Mouse (Mus musculus): ENCODE data around the gene Rap1gap.

The Rap1gap gene

DNA sequence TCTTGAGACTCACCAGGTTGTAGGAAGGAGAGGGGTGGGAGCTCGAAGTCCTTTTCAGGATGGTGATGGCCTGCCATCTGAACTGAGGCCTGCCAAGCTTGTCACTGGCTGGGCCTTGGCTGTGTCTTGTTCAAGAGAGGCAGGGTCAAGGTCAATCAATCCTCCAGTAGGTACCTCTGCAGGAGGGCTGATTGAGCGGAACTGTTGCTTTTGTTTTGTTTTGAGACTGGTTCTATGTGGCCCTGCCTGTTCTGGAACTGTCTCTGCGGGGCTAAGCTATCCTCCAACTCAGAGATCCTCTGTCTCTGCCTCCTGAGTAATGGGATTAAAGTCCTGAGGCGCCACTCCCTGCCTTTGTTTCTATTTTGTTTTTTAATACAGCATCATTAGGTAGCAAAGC lies 5.0 kb upstream of the Rap1gap start:
- in situ Hi-C loops (cut with MboI; ENCODE audit: low pct_unique_long_range_greater_than_20kb in 1 of 2, low sequenced_read_pairs in 2 of 2, unreplicated experiment in 1 of 2), result no loop called here

DNA sequence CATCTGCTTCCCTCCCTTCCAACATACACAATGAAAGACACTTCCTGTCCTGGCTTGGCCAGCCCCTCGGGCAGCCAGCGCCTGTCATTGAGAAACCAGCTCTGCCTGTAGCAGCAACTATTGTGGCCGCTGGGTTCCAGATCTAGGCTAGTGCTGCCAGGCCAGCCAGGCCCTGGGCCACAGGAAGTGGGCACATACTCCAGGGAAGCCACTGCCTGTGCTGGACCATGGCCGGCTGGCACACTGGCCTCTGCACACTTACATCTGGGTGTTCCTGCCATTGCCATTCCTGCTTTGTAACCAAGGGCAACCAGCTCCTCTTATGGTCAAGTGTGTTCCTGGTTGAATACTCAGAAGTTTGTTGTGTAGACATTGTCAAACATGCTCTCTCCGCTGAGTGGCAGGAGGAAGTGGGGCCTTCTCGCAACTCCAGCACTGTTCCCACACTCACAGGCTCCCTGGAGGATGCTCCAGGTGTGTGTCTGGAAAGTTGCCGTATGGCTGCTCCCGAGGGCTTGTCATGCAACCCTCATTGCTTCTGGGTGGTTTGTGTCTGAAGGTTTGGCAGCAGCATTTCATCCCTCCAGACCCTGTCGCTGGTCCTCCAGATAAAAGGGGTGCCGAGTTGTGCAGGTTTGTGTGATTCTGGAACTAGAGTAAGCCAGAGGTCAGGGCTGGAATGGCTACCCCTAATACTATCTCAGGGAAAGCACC lies 4.0 kb upstream of the Rap1gap start:
- in situ Hi-C loops (cut with MboI; ENCODE audit: low pct_unique_long_range_greater_than_20kb in 1 of 2, low sequenced_read_pairs in 2 of 2, unreplicated experiment in 1 of 2), result no loop called here

DNA sequence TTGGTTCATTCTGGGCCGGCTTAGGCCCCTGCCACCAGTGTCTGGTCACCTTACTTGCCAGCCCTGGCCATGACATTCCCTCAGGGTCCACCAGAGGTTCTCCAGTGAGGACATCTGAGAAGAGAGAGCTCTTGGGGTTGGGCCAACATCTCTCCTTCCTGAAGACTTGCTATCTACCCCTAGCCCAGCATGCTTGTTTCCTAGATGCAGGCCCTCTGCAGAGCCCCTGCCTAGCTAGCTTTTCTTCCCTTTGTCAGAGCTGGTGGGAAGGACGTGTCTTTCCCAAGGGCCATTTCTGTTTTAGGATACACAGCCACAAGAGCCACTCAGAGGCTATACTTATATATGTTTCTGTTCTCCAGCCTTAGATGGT lies 3.5 kb upstream of the Rap1gap start:
- in situ Hi-C loops (cut with MboI; ENCODE audit: low pct_unique_long_range_greater_than_20kb in 1 of 2, low sequenced_read_pairs in 2 of 2, unreplicated experiment in 1 of 2), result no loop called here

DNA sequence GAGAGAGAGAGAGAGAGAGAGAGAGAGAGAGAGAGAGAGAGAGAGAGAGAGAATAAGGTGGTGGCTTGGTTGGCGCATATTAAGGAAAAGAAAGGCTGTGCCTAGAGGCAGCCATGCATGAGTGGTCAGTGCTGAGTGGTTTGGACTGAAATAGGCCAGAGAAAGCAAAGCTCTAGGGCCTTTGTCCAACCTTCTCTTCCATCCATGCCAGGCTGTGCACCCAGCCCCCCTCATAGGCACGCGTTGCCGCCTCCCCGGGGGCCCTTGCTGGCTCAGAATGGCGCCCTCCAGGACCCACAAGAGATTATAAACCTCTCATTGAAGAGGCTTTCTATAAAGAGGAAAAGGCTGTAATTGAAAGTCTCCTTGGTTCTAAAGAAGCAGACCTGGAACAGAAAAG lies 3.0 kb upstream of the Rap1gap start:
- in situ Hi-C loops (cut with MboI; ENCODE audit: low pct_unique_long_range_greater_than_20kb in 1 of 2, low sequenced_read_pairs in 2 of 2, unreplicated experiment in 1 of 2), result no loop called here

DNA sequence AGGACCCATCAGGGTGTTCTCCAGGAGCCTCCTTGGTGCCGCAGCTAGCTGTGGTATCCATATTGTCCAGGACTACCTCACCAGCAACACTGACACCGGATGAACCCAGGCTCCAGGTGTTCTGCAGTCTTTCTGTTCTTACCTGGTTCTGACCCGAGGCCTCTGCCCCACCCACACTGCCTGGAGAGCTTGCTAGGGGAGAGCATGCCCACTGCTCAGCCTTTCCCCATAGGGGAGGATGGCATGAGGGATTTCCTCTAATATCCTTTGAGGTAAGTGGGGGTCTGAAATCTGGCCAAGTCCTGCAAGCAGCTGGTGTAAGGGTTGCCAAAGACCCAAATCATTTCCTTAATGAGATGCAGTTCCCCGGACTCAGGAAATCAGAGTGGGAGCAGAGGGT lies 1.0 kb upstream of the Rap1gap start:
- in situ Hi-C loops (cut with MboI; ENCODE audit: low pct_unique_long_range_greater_than_20kb in 1 of 2, low sequenced_read_pairs in 2 of 2, unreplicated experiment in 1 of 2), result no loop called here

DNA sequence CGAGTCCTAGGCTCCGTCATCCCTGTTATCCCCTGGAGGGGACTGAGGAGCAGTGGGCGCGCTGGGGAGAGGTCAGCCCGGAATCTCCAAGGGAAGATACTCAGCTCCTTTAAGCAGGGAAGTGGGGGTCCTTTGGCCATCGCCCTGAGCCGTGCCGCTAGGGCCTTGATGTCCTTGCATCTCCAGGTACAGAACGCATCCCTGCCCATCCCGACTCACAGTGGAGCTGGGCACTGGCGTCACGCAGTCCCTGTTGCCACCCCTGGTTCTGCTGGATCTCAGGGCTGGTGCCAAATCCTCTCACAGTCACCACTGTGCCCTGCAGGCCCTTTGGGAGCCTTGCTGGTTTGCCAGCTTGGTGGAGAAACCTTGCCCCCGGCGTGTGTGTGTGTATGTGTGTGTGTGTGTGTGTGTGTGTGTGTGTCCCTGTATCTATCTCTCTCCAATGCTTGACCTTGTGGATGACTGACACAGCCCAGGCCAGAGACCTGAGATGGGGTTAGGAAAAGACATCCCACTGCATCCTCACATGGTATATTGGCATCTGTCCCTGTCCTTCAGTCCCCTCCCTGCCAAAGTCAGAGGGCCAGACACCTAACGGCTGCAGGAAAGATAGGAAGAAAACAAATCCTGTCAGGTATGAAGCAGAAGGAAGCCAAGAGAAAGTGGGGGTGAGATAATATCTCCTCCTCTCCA lies 602 bp downstream of the Rap1gap start:
- in situ Hi-C loops (cut with MboI; ENCODE audit: low pct_unique_long_range_greater_than_20kb in 1 of 2, low sequenced_read_pairs in 2 of 2, unreplicated experiment in 1 of 2), result no loop called here

DNA sequence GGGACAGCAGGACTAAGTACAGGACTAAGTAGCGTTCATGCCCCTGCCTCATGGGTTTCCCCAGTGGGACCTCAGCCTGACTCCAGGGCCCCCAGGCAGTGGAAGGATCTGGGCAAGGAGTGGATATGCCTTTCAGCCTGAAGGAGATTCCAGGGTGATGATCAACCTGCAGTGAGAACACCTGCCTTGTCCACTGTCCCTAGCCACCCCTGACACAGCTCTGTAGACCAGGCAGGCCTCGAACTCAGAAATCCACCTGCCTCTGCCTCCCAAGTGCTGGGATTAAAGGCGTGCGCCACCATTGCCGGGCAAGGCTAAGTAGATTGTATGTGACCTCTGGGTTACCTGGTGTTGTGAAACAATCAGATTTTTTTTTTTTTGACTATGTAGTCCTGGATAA lies 1.3 kb downstream of the Rap1gap start:
- in situ Hi-C loops (cut with MboI; ENCODE audit: low pct_unique_long_range_greater_than_20kb in 1 of 2, low sequenced_read_pairs in 2 of 2, unreplicated experiment in 1 of 2), result no loop called here

DNA sequence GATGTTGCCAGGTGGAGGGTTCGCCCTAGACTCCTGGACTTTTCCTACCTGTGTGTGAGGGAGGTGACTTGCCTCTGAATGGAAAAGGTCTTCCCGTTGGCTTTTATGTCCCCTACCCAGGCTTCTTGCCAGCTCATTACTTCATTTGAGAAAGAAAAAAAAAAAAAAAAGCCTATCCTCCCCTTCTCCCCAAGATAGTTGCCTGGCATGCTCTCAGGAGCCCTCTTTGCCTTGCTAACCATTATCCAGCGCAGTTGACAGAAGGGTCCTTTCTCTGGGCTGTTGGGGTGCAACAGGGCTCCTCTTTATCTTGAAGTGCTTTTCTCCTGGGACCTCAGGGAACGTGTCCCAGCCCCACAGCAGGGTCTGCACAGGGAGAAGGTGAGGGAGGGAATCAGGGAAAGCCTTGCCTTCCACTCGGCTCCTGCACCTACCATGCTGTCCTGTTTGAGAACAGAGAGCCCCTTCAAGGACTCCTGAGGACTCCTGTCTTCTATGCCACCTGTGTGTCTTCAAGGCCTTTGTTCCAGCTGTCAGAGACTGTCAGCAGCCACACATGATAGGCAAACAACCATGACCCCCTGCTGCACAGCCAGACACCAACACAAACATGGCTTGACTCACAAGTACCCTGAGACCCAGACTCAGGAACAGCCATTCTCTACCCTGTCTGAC lies 1.9 kb downstream of the Rap1gap start:
- in situ Hi-C loops (cut with MboI; ENCODE audit: low pct_unique_long_range_greater_than_20kb in 1 of 2, low sequenced_read_pairs in 2 of 2, unreplicated experiment in 1 of 2), result no loop called here

DNA sequence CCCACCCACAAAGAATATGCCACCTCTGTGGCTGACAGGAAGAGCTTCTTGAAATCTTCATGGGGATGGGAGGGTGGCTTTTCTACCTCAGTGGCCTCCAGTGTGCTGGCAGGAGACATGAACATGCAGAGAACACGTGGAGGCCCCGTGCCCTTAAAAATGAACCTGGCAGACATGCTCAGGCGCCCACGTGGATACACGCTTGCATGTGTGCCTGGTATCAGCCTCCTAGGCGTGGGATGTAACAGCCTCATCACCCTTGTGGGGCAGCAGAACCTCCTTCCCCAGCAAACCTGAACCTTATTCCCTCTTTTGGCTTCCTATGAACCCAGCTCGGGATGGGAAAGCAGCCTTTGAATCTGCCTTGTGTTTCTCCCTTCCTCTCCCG lies 2.4 kb downstream of the Rap1gap start:
- in situ Hi-C loops (cut with MboI; ENCODE audit: low pct_unique_long_range_greater_than_20kb in 1 of 2, low sequenced_read_pairs in 2 of 2, unreplicated experiment in 1 of 2), result no loop called here

DNA sequence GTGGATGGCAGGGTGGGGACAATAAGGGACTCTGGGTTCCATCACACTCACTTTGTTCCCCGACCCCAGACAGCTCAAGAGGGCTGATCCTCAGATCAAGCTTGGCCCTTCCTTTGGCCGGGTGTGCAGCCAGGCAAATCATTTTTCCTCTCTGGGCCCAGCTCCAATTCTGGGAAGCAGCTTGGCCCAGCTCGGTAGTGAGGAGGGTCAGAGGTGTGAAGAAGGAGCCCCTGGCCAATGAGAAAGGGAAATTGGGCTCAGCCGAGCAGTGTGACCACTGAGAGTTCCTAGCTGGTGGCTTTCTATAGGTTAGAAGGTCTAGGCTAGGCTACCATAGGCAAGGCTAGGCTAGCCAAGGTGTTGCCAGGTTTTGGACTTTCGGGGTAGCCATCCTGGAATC lies 3.2 kb downstream of the Rap1gap start:
- in situ Hi-C loops (cut with MboI; ENCODE audit: low pct_unique_long_range_greater_than_20kb in 1 of 2, low sequenced_read_pairs in 2 of 2, unreplicated experiment in 1 of 2), result no loop called here

DNA sequence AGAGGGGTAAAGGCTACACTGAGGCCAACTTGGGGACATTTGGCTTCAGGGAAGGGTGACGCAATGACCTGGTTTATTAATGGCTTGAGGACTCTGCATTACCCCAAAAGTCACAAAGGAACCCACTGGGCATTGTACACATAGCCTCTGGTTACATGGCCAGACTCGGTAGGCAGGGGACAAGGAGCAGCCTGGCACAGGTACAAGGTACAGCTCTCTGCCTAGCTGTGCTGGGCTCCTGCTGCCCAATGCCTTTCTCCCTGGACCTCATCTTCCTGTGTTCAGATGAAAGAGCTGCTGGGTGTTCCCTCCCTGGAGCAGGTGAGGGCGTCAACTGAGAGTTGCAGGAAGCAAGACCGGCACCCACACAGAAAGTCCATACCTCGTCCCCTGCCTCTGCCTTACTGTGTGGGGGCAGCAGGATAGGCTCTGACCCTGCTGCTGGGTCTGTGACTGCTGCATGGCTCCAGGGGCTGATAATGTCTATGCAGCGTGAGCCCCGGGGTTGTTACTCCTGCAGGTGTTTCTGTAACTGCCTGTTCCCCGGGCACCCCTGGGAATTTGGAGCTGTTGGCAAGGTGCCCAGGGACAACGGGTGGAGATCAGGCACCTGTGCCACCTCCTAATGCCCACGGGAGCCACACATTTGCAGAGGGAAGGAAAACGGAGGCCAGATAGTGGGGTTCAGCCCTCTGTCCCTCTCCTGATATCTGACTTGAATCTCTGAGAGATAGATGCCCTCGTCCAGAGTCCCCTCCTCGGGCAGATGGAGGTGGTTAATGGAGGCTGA lies 7.4 kb downstream of the Rap1gap start:
- in situ Hi-C loops (cut with MboI; ENCODE audit: low pct_unique_long_range_greater_than_20kb in 1 of 2, low sequenced_read_pairs in 2 of 2, unreplicated experiment in 1 of 2), result loop anchor here in 1 of 2 experiments (10.0 kb wide), 1 partner anchor 53 kb away; no protein-coding TSS in a partner anchor

DNA sequence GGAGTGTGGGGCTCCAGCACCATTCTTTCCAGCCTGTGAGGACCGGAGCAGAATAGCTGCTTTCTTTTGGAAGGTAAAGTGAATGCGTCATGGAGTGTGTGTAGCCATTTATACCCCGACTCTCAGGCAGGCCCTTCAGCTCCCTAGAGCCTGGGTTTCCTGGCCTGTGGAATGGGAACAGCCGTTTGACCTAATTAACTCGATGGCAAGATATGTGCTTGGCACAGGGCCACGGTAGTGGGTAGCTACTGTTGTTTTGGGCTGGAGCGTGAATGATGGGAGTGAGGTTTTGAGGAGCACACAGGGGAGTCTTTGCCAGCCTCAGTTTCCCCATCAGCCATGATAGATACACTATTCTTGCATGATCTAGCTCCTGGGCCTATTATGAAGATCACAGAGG lies 11.0 kb downstream of the Rap1gap start:
- in situ Hi-C loops (cut with MboI; ENCODE audit: low pct_unique_long_range_greater_than_20kb in 1 of 2, low sequenced_read_pairs in 2 of 2, unreplicated experiment in 1 of 2), result loop anchor here (5.0 to 25.0 kb wide), 3 partner anchors 42 to 437 kb away; no protein-coding TSS in a partner anchor

DNA sequence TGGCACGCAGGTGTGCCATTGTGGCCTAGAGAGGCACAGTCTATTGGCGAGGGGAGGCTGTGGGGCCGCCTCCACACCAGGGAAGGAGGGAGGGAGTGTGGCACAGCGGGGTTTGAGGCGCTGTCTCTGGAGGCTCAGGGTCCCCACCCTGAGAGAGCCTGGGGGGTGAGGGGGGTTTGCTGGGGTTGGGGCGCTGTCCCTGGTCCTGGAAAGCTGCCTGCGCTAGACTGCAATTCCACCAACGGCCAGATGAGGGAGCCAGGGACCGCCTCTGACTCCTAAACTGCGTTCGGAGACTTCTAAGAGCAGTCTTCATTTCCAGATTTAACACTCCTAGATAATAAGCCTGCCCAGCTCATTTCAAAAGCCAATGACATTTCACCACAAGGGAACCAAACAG lies 11.5 kb downstream of the Rap1gap start:
- in situ Hi-C loops (cut with MboI; ENCODE audit: low pct_unique_long_range_greater_than_20kb in 1 of 2, low sequenced_read_pairs in 2 of 2, unreplicated experiment in 1 of 2), result loop anchor here (5.0 to 25.0 kb wide), 3 partner anchors 41 to 436 kb away; no protein-coding TSS in a partner anchor

DNA sequence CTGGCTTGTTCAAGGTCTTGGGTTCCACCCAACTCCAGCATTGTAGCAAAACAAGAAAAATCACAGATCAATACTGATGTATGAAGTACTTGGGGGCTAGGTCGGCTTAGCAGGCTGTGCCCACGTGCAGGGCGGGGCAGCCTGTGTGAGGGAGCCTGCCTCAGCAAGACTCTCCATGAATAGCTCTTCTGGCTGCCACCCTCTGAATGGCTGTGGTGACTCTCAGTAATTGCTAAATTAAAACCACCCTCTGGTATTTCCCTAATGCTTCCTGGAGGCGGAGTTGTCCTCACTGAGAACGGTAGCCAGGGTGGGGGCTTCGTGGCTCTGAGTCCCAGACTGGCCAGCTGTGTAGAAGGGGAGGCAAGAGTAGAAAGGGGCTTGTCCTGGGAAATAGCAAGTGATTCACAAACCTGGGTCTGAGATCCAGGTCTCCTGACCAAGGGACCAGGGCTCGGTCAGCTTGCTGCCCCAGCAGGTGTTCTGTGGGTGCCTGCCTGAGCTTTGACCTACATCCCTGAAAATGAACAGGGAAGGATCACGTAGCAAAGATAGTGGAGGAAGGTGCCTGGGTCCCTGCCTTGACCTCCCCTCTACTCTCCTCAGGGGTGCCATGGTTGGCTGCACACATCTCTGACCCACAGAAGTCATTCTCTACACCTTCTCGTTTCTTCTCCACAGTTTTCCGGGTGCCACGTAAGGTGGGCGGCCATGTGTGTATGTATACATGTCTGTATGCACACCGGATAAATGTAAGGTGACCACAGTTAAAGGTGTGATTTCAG lies 12.4 kb downstream of the Rap1gap start:
- in situ Hi-C loops (cut with MboI; ENCODE audit: low pct_unique_long_range_greater_than_20kb in 1 of 2, low sequenced_read_pairs in 2 of 2, unreplicated experiment in 1 of 2), result loop anchor here (5.0 to 25.0 kb wide), 3 partner anchors 40 to 435 kb away; no protein-coding TSS in a partner anchor

DNA sequence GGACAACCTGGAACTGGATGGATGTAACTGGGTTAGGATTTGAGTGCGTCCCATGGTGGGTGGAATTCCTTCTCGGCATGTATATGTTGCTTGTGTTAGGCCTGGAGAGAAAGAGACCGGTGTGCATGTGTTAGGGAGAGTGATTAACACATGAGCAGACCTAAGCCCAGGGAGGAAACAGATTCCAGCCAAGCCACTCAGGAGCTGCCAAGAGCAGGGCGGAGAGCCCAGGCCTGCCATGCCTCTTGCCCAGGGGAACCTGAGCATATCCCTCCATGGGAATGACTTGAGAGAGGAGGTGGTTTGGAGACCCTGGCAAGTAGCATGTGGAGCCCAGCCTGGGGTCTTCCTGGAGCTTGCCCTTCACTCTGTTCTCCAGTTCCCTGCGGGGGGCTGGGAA lies 13.4 kb downstream of the Rap1gap start:
- in situ Hi-C loops (cut with MboI; ENCODE audit: low pct_unique_long_range_greater_than_20kb in 1 of 2, low sequenced_read_pairs in 2 of 2, unreplicated experiment in 1 of 2), result loop anchor here (5.0 to 25.0 kb wide), 3 partner anchors 39 to 434 kb away; no protein-coding TSS in a partner anchor

DNA sequence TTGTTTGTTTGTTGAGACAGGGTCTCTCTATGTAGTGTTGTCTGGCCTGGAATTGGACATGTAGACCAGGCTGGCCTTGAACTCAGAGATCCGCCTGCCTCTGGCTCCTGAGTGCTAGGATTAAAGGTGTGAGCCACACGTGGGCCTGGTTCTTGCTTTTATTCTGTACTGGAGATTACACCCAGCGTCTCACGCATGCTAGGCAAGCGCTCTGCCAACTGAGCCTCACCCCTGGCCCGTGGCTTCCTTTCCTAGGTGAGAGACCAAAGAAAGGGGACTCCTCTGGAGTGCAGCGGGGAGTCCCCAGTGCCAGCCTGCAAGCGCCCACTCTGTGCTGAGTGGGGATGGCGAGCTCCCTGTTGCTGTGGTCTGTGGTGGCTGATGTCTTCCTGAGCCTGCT lies 14.0 kb downstream of the Rap1gap start:
- in situ Hi-C loops (cut with MboI; ENCODE audit: low pct_unique_long_range_greater_than_20kb in 1 of 2, low sequenced_read_pairs in 2 of 2, unreplicated experiment in 1 of 2), result loop anchor here (5.0 to 25.0 kb wide), 3 partner anchors 39 to 434 kb away; no protein-coding TSS in a partner anchor

DNA sequence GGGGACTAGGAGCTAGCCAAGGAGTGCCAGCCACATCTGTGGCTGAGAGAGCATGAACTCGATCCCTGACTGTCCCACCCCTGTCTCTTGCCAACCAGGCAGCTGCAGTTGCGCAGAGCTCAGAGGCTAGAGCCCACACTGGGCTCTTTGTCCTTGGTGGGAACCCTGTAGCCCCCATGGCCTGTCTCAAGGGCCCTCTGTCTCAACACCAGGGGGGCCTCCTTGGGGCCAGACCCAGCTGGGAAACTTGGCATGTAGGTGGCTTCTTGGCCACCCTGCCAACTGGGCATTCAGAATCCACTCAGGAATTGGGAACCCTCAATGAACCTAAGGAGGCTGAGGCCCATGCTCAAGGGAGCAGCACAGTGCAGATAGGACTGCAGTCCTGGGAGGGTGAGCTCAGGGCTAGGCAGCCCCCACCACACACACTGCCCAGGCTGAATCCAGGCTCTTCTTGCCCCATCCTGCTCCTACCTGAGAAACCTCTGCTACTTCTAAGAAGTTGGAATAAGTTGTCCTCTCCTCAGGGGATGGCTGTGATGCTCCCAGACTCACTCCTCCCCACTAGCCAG lies 15.5 kb downstream of the Rap1gap start:
- in situ Hi-C loops (cut with MboI; ENCODE audit: low pct_unique_long_range_greater_than_20kb in 1 of 2, low sequenced_read_pairs in 2 of 2, unreplicated experiment in 1 of 2), result loop anchor here (5.0 to 25.0 kb wide), 3 partner anchors 37 to 432 kb away; no protein-coding TSS in a partner anchor

Data from mouse embryonic stem cell (cell line).